Mouse (Mus musculus): Measurements from ENCODE around the gene Gm20388. TPM values are rescaled to one million over a fixed set of nuclear protein-coding genes. Genes with fewer than 3 reads are reported as not detected.
A peak's percentile ranks its signal among the peaks of the same experiment; 100 is the strongest.

Gm20388 gene
- polyA plus RNA-seq, 1 experiment, result 28.1 TPM

GRCm38 (mm10) chr8:123678390-123678789 lies 3767.7 kb downstream of the Gm20388 start:
- Histone ChIP-seq H3K27me3 (ENCODE audit: control insufficient read depth, insufficient read depth, low read length, poor library complexity, severe bottlenecking) (no peaks in the 10 kb centered on the region), H3K9ac (ENCODE audit: low read depth, poor library complexity, severe bottlenecking) (no peak overlapping the region), H3K4me1 (ENCODE audit: control insufficient read depth, insufficient read depth, low read length) (peaks cover 2% of the 10 kb centered on the region), H3K36me3 (ENCODE audit: control insufficient read depth, insufficient read depth, low read length, poor library complexity, severe bottlenecking) (no peaks in the 10 kb centered on the region), H3K4me3 (ENCODE audit: low read depth, low read length) (no peak overlapping the region), H3K9me3 (replicated peaks; ENCODE audit: control insufficient read depth, insufficient read depth, low read length, poor library complexity, severe bottlenecking) (no peaks in the 10 kb centered on the region), H3K27ac (ENCODE audit: insufficient read depth, low read length) (no peak overlapping the region)
- TF ChIP-seq POLR2A (IDR thresholded peaks at IDR 0.05; ENCODE audit: insufficient read depth, low read length) (no peak), CTCF (IDR thresholded peaks at IDR 0.05; ENCODE audit: low read depth, low read length) (no peak), EP300 (IDR thresholded peaks at IDR 0.05; ENCODE audit: insufficient read depth, low read depth, low read length) (no peak)

DNA sequence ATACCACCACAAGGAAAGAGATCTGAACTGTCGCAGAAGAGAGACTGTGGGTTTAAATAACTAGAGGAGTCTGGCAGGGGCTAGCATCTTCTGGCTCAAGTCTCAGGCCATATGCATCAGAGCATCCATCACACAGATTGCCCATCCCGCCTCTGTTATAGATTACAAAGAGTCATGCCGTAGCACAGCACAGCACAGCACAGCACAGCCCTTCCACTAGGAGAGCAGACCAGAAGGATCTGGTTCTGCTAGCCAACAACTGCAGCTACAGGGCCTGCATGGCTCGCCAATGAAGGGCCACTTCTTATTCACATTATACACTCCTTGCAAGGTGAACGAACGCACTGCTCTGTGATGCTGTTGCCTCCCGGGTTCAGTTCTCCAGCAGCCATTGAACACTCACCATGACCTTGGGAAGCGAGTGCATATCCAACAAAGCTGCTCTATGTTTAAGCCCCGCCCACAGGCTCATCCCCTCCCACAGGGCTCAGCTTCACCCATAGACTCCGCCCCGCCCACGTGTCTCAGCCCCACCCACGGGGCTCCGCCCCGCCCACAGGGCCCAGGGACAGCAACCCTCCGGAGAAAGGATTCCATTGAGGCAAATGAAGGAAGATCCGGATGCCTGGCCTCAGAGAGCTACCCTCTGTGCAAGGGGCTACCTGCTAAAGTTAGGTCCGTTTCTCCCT lies 3771.6 kb downstream of the Gm20388 start:
- no peaks in the 10 kb centered on the region for H3K9me3 ChIP-seq (replicated peaks; ENCODE audit: control insufficient read depth, insufficient read depth, low read length, poor library complexity, severe bottlenecking)
- peak; percentile 43 for TF ChIP-seq POLR2A (IDR thresholded peaks at IDR 0.05; ENCODE audit: insufficient read depth, low read length)
- no peak for TF ChIP-seq CTCF (IDR thresholded peaks at IDR 0.05; ENCODE audit: low read depth, low read length)
- no peak for TF ChIP-seq EP300 (IDR thresholded peaks at IDR 0.05; ENCODE audit: insufficient read depth, low read depth, low read length)
- peak overlapping the region; percentile 50 for H3K9ac ChIP-seq (ENCODE audit: low read depth, poor library complexity, severe bottlenecking)
- H3K4me3 ChIP-seq (ENCODE audit: low read depth, low read length), result peak overlapping the region; percentile 58
- peak overlapping the region; percentile 63 for H3K27ac ChIP-seq (ENCODE audit: insufficient read depth, low read length)
- no peaks in the 10 kb centered on the region for H3K36me3 ChIP-seq (ENCODE audit: control insufficient read depth, insufficient read depth, low read length, poor library complexity, severe bottlenecking)
- peaks cover 3% of the 10 kb centered on the region for H3K4me1 ChIP-seq (ENCODE audit: control insufficient read depth, insufficient read depth, low read length)
- H3K27me3 ChIP-seq (ENCODE audit: control insufficient read depth, insufficient read depth, low read length, poor library complexity, severe bottlenecking), result no peaks in the 10 kb centered on the region

DNA sequence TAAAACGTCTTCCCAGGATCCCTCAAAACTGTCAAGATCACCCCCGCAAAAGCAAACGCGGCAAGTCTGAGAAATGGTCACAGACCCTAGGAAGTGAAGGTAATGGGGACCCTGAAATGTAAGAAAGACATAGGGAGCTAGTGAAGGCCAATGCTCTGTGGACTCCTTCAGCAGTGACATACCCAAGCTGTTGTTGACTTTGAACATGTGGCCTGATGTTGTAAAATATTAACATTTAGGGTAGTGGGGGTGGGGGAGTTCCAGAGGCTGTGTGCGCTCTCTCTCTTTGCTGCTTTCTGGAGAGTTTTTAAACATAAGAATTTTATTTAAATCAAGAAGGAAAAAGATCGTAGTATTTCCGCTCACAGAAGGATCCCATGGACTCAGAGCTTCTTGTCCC lies 3772.7 kb downstream of the Gm20388 start:
- Histone ChIP-seq H3K36me3 (ENCODE audit: control insufficient read depth, insufficient read depth, low read length, poor library complexity, severe bottlenecking) (no peaks in the 10 kb centered on the region), H3K27ac (ENCODE audit: insufficient read depth, low read length) (peak overlapping the region; percentile 65), H3K9me3 (replicated peaks; ENCODE audit: control insufficient read depth, insufficient read depth, low read length, poor library complexity, severe bottlenecking) (no peaks in the 10 kb centered on the region), H3K27me3 (ENCODE audit: control insufficient read depth, insufficient read depth, low read length, poor library complexity, severe bottlenecking) (no peaks in the 10 kb centered on the region), H3K4me1 (ENCODE audit: control insufficient read depth, insufficient read depth, low read length) (peaks cover 7% of the 10 kb centered on the region), H3K9ac (ENCODE audit: low read depth, poor library complexity, severe bottlenecking) (peak overlapping the region; percentile 50), H3K4me3 (ENCODE audit: low read depth, low read length) (no peak overlapping the region)
- TF ChIP-seq CTCF (IDR thresholded peaks at IDR 0.05; ENCODE audit: low read depth, low read length), result no peak
- no peak for TF ChIP-seq POLR2A (IDR thresholded peaks at IDR 0.05; ENCODE audit: insufficient read depth, low read length)
- no peak for TF ChIP-seq EP300 (IDR thresholded peaks at IDR 0.05; ENCODE audit: insufficient read depth, low read depth, low read length)

- Histone ChIP-seq H3K27me3 (ENCODE audit: control insufficient read depth, insufficient read depth, low read length, poor library complexity, severe bottlenecking) (no peaks in the 10 kb centered on the region), H3K27ac (ENCODE audit: insufficient read depth, low read length) (no peak overlapping the region), H3K36me3 (ENCODE audit: control insufficient read depth, insufficient read depth, low read length, poor library complexity, severe bottlenecking) (no peaks in the 10 kb centered on the region), H3K4me3 (ENCODE audit: low read depth, low read length) (no peak overlapping the region), H3K9me3 (replicated peaks; ENCODE audit: control insufficient read depth, insufficient read depth, low read length, poor library complexity, severe bottlenecking) (no peaks in the 10 kb centered on the region), H3K4me1 (ENCODE audit: control insufficient read depth, insufficient read depth, low read length) (peaks cover 7% of the 10 kb centered on the region), H3K9ac (ENCODE audit: low read depth, poor library complexity, severe bottlenecking) (no peak overlapping the region)
- TF ChIP-seq POLR2A (IDR thresholded peaks at IDR 0.05; ENCODE audit: insufficient read depth, low read length) (no peak), EP300 (IDR thresholded peaks at IDR 0.05; ENCODE audit: insufficient read depth, low read depth, low read length) (no peak), CTCF (IDR thresholded peaks at IDR 0.05; ENCODE audit: low read depth, low read length) (no peak)
These were observed 3774.2 kb downstream of the Gm20388 start for GRCm38 (mm10) chr8:123684806-123685205.

DNA sequence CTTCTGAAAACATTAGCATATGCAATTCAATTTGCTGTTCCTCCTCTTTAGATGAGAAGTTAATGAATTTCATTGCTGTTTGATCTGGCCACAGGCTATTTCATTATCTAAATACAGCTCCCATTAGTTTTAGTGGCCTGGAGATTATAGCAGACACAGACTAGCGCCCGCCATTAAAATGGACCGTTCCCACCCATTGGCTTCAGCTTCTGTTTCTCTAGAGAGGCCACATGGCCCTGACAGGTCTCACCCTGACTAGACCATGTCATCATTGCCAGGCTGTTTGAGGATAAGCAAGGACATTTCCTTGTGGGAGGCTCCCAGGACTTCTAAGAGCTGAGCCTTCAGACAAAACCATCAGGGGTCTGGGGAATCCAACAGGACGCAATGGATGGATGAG lies 3774.8 kb downstream of the Gm20388 start:
- Histone ChIP-seq H3K4me3 (ENCODE audit: low read depth, low read length) (no peak overlapping the region), H3K27ac (ENCODE audit: insufficient read depth, low read length) (no peak overlapping the region), H3K9ac (ENCODE audit: low read depth, poor library complexity, severe bottlenecking) (no peak overlapping the region)

GRCm38 (mm10) chr8:123687826-123688225 lies 3777.2 kb downstream of the Gm20388 start:
- Histone ChIP-seq H3K9me3 (replicated peaks; ENCODE audit: control insufficient read depth, insufficient read depth, low read length, poor library complexity, severe bottlenecking) (no peaks in the 10 kb centered on the region), H3K4me1 (ENCODE audit: control insufficient read depth, insufficient read depth, low read length) (peaks cover 5% of the 10 kb centered on the region), H3K27me3 (ENCODE audit: control insufficient read depth, insufficient read depth, low read length, poor library complexity, severe bottlenecking) (no peaks in the 10 kb centered on the region), H3K4me3 (ENCODE audit: low read depth, low read length) (no peak overlapping the region), H3K36me3 (ENCODE audit: control insufficient read depth, insufficient read depth, low read length, poor library complexity, severe bottlenecking) (no peaks in the 10 kb centered on the region), H3K27ac (ENCODE audit: insufficient read depth, low read length) (peak overlapping the region; percentile 81), H3K9ac (ENCODE audit: low read depth, poor library complexity, severe bottlenecking) (no peak overlapping the region)
- TF ChIP-seq EP300 (IDR thresholded peaks at IDR 0.05; ENCODE audit: insufficient read depth, low read depth, low read length) (peak; percentile 48; the same call in 1 of the 2 replicates), CTCF (IDR thresholded peaks at IDR 0.05; ENCODE audit: low read depth, low read length) (no peak), POLR2A (IDR thresholded peaks at IDR 0.05; ENCODE audit: insufficient read depth, low read length) (no peak)

More for the DNA sequence above, 3774.8 kb downstream of the Gm20388 start:
- H3K36me3 ChIP-seq (ENCODE audit: control insufficient read depth, insufficient read depth, low read length, poor library complexity, severe bottlenecking), result no peaks in the 10 kb centered on the region
- no peaks in the 10 kb centered on the region for H3K9me3 ChIP-seq (replicated peaks; ENCODE audit: control insufficient read depth, insufficient read depth, low read length, poor library complexity, severe bottlenecking)
- no peaks in the 10 kb centered on the region for H3K27me3 ChIP-seq (ENCODE audit: control insufficient read depth, insufficient read depth, low read length, poor library complexity, severe bottlenecking)
- H3K4me1 ChIP-seq (ENCODE audit: control insufficient read depth, insufficient read depth, low read length), result peaks cover 7% of the 10 kb centered on the region
- TF ChIP-seq CTCF (IDR thresholded peaks at IDR 0.05; ENCODE audit: low read depth, low read length) (no peak), EP300 (IDR thresholded peaks at IDR 0.05; ENCODE audit: insufficient read depth, low read depth, low read length) (no peak), POLR2A (IDR thresholded peaks at IDR 0.05; ENCODE audit: insufficient read depth, low read length) (no peak)

Measured in ES-Bruce4 (cell line).